Mouse (Mus musculus): ENCODE measurements around the gene Gm49358.

Gm49358 gene

DNA sequence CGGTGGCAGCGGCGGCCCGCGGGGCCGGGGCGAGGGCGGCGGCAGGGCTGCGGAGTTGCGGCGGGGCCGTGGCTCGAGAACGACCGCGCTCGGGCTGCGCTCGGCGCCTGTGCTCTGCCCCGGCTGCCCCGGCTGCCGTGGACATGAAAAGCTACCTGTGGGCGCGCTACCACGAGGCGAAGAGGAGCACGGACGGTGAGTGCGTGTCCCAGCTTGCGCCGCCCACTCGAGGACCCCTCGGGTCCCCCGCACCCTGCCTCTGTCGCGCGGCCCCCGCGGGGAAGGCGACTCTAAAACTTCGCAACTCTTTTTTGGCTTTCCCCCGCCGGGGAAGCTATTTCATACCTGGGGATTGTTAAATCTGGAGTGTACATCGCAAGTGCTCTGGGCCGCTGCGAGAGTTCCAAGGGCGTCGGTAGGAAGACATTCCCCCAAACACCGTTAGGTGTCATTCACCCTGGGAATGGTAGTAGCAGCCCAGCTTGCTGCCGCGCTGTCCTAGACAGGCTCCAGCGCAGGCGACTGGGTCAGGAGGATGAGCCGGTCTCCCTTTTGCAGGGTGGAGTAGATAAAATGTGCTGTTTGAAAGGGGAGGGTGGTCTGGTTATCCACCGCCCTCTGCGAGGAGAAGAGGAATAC is 15.5 kb downstream of the Gm49358 start:
- DNase-seq: no peak

DNA sequence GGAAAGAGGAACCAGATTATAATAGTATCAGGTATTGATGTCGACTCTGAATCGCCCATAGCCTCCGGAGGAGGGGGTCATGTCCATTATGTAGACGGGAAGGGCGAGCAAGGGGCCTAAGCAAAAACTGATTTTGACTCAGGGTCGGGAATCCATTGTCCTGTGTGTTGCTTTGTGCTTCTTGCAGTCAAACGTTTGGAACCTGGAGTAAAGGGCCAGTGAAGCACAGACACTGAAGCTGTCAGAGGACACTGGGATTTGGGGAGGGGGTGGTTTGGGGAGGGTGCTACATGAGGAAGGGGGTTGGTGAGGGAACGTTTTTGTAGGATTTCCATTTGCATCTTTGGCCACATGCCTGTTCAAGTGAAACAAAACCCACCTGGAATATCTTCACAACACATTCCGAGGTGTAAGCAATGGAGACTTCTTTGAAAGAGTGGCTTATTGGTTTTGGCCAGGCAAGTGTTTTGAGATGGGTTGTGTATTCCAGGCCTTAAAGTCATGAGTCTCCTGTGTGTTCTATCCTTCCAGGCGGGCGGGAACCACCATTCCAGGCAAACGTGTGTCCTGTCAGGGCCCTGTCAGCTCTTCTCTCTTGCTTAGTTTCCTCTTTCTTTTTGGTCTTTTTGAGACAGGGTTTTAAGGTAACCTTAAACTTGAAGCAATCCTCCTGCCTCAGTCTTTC is 16.2 kb downstream of the Gm49358 start:
- no peak for DNase-seq

DNA sequence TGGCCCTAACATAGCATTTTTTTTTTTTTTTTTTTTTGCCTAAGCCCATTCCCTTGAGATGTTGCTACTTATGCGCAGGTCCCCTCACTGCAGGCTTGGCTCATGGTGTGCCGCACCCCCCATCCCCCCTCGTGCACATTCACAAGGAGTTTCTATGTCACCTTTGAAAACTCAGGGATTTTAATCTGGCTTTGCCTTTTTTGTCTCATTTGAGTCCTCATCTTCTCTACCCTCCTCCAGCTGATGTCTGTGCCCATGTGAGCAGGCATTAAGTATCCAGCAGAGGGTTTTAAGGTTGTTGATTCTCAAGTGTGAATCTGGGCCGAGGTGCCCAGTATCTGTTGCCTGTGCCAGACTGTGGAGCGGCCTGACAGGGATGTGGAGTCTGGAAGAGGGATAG is 17.9 kb downstream of the Gm49358 start:
- no peak for DNase-seq

DNA sequence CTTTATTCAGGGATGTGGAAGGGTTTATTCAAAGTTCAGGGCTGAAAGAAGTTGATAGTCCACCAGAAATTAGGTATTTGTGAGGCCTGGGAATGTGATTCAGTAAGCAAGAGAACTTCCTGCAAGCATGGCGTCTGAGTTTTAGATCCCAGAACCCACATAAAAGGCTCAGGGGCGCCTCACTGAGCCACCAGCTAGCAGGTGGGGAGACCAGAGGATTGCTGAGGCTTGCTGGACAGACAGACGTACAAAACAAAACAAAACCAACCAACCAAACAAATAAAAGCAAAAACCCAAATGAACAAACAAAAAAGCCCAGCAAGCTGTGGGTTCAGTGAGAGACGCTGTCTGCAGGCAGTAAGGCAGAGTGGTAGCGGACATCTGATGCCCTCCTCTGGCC is 18.9 kb downstream of the Gm49358 start:
- DNase-seq: no peak

DNA sequence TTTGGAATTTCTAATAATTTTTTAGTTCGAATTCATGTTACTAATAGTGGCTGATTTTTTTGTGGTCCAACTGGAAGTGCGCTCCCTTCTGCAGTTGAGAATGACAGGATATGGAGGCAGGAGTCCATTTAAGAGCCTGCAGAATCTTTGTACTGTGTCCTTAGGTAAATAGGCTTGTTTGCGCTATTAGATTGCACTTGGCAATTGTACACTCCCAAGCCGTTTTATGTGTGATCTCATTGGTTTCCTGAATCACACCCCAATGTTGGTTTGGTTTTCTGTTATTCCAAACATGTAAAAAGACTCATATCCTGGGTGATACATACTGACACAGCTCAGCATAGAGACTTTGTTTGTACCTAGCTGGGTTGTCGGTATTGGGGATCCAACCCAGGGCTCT is 19.8 kb downstream of the Gm49358 start:
- no peak for DNase-seq

DNA sequence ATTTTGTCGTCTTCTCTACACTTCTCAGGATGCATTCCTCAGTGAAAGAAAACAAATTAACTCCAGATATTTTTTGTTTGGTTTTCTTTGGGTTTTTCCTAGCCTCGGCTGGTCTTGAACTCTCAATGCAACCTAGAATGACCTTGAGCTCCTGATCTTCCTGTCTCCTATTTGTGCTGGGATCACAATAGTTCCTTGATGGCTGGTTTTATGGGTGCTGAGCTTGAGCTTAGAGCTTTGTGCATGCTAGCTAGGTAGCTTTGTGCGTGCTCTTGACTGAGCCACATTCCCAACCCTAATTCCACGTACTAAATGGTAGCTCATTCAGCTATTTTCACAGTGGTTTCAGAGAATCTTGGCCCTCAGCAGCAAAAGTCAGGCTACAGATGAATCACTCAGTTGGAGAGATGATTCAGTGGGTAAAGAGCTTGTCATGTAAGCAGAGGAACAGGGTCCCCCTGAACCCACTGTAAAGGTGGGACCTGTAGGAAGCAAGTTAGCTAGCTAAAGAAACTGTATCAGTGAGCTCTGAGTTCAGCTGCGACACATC is 20.4 kb downstream of the Gm49358 start:
- no peak for DNase-seq

DNA sequence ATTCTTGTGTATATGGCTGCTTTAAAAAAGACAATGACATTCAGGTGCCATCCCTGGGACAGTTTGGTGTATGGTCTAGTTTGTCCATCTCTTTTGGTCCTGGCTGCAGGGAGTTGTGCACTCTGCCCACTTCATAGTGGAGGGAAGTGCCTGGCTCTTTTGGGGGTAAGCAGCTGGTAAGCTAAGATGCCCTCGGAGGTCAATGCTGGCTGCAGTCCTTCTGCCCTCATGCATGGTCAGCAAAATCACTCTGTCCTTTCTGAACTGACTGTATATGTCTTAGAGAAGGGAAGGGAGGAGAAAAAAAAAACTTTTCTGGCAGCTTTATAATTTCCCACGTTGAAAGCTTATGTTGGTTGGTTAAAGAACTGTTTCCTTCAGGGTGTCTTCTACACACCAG is 21.6 kb downstream of the Gm49358 start:
- DNase-seq: no peak

DNA sequence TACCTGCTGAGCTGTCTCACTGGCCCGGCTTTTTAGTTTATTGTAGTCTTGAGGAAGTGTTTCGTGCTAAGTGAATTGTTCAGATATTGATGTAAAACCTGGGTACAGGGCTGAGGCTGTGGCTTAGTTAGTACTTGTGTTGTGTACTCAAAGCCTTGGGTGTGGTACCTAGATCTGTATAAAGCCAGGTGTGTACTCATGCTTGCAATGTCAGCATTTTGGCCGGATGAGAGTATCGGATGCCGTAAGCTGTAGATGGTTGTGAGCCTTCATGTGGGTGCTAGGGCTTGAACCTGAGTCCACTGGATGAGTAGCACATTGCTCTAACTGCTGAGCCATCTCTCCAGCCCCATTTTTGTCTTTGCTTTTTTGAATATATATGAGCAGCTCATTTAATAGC is 22.3 kb downstream of the Gm49358 start:
- DNase-seq: no peak

DNA sequence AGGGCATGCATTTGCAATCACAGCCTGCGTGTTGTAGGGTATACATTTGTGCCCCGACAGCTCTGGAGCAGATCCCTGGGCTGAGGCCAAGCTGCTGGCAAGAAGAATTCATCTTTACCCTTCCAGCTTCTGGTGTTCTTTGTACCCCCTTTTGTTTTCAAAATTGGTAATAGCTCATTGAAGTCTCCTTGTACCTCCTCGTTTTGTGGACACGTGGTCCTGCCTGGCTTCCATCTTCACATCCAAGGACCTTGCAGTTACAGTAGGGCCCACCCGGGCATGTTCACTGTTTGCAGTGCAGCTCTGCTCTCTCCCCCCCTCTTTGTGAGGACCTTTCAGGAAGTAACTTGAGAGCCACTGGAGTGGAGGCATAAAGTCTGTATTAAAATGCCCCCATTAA is 24.4 kb downstream of the Gm49358 start:
- DNase-seq: no peak

DNA sequence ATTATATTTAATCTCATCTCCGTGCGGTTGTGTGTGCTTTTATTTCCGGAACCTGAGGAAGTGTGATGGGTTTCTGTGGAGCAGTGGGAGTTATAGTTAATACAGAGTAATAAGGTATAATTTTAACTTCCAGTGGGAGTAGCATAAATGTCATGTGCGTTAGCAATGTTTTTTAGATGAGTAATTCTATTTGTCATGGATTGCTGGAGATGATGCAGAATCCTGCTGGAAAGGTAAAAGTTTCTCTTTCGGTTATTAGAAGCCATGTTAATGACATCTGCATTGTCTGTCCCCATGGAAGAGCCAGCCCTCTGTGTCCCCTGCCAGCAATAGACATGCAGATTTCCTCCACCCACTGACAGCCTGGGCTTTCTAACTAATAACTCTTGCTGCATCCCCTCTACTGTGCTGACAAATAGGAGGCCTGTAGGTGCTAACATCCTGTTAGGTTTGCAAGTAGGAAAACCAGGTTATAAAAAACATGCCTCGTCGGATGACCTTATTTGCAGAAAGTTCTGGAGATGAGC is 25.4 kb downstream of the Gm49358 start:
- no peak for DNase-seq

DNA sequence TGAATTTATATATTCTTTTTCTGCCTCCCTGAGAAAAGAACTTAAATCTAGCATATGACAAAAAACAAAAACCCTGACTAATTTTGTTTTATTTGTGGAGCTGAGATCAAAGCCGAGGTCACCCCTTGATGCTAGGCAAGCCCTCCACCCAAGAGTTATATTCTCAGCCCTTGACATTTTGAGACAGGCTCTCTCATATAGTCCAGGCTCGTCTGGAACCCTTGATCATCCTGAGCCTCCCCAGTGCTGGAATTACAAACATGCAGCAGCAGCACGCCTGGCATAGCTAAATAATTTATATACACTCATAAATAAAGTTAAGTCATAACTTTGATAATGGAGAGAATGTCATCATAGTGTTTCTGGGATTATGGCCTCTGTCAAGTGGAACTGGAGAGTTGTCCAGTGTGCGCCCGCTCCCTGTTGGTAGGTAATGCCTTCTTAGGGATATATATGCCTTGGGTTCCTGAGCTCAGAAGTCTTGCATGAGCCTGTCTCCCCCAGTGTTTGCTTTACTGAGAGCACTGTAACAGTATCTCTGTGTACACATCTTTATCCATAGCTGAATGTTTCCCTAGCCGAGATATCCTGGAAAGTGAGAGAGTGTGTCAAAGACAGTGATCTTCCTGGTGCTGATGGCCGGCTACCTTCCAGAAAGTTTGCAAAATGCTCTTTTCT is 27.9 kb downstream of the Gm49358 start:
- no peak for DNase-seq

DNA sequence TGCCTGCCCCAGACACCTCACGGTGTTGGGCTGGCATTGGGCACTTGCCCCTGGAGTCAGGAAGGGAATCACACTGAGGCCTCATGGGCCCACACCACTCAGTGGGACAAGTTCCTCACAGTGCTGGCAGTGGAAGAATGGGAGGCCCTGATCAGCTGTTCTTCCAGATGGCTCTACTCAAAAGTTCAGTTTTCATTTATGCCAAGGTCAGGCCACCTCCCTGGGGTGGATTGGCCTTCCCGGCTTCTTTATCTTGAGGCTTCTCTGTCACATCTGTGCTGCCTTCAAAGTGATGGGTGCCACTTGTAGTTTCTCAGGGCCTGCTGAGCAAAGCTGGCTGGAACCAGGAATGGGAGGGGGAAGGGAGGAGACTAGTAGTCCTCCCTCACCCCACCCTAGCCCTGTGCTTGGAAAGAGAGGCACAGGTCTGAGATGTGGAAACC is 29.8 kb downstream of the Gm49358 start:
- DNase-seq: no peak

DNA sequence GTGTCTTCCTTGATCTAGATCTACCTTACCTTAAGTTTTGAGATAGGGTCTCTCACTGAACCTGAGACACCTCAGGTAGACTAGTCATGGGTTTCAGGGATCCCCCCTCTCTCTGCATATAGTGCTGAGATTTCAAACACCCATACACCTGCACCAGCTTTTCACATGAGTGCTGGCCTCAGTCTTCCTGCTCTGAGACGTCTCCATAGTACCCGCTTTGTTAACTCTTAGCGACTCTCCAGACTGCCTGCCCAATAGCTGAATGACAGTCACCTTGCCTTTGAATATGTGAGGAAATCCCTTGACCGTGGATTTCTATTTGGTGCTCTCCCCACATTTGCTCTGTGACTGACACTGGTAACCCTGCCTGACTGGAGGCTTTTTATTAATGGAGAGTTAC is 30.4 kb downstream of the Gm49358 start:
- no peak for DNase-seq

DNA sequence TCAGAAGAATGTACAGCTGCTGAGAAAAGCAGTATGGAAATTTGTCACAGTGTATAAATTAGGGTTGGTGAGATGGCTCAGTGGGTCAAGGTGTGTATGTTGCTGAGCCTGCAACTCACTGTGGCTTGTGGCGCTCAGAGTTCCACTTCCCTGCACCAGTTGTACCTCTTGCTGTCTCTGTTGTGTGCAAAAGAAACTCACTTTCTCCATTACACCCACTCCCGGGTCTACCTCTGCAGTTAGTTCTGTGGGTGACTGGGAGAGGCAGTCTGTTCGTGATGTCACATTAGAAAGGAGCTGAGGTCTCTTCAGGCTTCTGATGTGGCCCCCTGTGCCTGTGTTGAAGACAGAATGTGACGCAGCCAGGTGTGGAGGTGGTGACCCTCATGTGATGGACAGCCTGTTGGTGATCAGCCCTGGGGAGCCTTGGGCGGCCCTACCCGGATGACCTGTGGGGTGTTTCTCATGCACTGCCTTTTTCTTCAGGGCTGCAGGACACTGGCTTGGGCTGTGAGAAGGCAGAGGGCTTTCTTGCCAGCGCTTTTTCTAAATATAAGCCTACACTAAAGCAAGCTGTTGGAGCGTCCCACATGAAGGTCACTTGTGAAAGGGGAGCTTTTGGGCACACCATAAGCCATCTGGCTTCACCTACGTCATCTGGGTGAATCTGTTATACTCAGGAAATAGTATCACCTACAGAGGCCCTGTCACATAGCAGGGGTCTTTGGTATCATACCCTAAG is 31.2 kb downstream of the Gm49358 start:
- no peak for DNase-seq

DNA sequence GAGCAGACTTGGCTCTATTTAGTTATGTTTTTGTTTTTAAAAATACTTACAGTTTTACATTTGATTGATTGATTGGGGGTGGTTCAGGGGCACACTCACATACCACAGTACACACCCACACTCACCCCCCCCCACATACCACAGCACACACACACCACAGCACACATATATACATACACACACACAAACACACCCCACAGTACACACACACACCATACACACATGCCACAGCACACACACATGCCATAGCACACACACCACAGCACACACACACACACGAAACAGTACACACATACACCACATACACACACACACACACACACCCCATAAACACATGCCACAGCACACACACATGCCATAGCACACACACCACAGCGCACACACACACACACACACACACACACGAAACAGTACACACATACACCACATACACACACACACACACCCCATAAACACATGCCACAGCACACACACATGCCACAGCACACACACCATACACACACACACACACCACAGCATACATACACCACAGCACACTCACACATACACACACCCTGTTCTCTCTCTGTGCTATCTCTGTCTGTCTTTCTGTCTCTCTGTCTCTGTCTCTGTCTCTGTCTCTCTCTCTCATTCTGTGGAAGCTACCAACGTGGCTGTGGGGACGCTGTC is 32.4 kb downstream of the Gm49358 start:
- no peak for DNase-seq

DNA sequence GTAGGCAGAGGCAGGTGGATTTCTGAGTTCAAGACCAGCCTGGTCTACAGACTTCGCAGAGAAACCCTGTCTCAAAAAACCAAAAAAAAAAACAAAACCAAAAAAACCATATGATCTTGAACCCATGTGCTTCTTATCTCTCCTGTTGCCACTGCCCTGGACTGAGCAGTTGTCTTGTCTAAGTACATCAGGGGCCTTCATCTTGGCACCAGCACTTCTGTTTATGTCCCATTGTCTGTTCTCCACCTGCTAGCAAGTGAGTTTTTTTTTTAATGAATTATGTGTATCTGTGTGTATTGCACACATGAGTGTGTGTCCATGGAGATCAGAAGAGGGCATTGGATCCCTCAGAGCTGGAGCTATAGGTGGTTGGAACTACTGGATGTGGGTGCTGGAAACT is 43.6 kb downstream of the Gm49358 start:
- no peak for DNase-seq

DNA sequence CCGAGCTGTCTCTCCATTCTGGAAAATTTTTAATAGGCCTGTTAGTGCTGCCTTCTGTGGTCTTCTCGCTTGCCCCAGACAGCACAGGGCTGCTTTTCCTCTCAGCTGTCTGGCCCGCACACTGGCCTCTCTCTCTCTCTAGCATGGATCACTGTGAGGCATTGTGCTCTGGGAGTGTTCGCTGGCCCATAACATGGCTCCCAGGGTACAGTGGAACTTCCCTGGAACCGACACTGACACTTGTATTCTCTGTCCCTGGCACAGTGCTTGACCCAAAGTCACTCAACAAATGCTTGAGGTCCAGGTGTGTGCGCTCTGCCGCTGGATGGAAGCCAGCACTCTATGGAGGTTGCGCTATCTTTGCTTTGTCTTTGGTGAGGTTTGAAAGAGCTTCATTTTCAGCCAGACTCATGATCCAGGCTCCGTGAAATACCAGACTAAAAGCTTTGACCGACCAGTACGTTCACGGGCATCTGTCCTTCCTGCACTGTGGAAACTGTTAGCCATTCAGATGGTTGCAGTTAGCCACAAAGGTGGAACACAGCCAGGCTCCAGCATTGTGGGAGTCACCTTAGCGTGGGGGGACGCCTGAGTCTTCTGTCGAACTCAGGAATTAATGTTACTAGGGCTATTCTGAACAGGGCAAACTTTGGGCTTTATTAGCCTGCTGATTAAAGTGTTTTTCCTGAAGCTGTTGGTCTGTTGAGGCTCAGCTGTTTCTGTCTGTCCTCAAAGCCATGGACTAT is 44.4 kb downstream of the Gm49358 start:
- DNase-seq: no peak

DNA sequence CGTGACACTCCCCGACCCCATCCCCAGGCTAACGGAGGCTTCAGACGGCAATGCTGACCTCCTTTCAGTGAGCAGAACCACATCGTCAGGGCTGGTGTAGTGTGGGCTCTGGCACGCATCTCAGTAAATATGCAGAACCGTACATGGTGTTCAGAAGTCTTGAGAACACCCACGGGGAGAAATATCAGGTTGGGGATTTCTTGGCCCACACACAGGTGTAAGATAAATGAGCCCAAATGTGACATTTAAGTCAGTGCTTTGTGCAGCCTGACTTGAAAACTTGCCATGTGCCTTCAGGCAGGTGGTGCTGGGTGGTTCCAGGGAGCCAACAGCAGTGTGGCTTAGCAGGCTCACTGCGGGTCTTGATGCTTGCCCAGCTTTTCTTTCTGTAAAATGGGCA is 46.2 kb downstream of the Gm49358 start:
- DNase-seq: no peak

DNA sequence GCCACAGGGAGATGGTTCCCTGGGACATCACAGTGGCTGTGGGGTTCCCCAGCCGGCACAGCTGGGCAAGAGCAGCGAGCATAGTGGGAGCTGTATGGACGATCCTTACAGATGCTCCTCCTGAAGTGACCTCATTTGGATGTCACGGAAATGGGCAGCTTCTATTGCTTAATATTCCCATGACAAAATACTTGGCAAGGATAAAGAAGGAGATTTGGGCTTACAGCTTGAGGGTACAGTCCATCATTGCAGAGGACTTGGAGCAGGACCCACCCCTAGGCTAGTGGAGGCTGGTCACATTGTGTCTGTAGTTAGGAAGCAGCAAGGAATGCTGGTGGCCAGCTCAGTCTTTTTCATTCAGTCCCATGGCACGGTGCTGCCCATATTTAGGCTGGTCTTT is 46.8 kb downstream of the Gm49358 start:
- no peak for DNase-seq

DNA sequence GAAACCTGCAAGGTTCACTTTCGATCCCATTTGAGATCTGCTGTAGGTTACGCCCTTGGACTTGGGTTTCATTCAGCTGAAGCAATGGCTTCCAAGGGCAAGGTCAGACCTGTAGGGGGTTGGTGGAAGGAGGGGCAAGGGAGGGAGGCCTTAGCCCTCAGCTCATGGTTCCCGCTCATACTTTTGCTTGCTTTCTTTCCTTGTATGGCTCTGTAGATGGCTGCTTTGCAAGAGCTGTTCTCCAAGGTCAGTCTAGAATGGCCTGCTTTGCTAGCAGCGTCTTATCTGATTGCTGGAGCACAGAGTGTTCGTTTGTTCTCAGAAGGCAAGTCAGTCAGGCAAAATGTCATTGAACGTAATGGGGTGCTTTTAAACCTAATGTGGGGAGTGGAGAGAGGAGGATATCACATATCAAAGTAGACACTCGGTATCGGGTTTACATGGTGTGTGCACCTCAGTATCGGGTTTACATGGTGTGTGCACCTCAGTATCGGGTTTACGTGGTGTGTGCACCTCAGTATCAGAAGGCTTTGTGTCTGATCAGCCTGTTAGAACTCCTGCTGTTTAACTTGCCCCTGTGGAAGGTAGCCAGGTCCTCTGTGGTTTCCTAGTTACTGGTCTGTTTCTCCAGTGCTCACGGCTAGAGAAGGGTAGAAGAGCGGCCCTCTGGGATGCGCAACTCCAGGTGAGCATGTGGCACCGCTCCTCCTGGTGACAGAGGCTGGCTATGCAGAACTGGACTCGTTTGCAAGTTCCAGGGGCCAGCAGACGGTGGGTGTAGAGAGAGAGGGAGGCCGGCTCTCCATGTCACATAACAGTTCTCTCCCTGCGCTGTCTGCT is 50.7 kb downstream of the Gm49358 start:
- no peak for DNase-seq

DNA sequence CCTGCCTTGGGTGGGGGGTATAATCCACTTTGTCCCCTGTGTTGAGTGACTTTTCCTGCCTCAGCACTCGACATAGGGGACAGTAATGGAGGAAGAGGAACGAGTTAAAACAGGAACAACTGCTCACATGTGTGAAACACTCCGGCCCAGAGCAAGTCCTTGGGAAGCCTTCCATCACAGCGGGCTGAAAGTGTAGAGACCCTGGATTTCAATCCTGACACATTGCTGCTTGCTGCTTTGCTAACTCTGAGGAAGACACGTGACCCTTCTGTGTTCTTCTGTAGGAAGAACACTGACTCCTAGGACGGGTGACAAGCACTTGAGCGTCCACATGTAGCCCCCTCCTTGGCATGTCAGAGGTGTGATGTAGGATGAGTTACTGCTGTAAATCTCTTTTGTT is 51.4 kb downstream of the Gm49358 start:
- no peak for DNase-seq
